Mouse (Mus musculus) embryonic facial prominence, embryonic 15.5 days (tissue): ENCODE data around the gene Grtp1. TPM values are rescaled to one million over a fixed set of nuclear protein-coding genes. Genes with fewer than 3 reads are reported as not detected.

Experiments used
- ATAC-seq: fragments of 200-750 bp; cut with Nextera tagmentation; 2 replicates; pipeline ENCODE4 v1.8.0; 2017; ENCODE audit warnings: low read depth, moderate TSS enrichment; ENCODE audit not compliant: insufficient number of reproducible peaks, low FRiP score, low TSS enrichment
- H3K27ac ChIP-seq: fragments of 300-500 bp; sonication (generic); replicated peaks from 2 replicates; pipeline ENCODE4 v1.5.1; 2015; ENCODE audit warnings: mild to moderate bottlenecking, inconsistent platforms
- H3K27me3 ChIP-seq: fragments of 300-500 bp; sonication (generic); 2 replicates; pipeline ENCODE4 v1.6.1; 2015; ENCODE audit warnings: inconsistent platforms
- H3K36me3 ChIP-seq: fragments of 300-500 bp; sonication (generic); 2 replicates; pipeline ENCODE4 v1.6.1; 2015; ENCODE audit warnings: mild to moderate bottlenecking, inconsistent platforms
- H3K4me1 ChIP-seq: fragments of 300-500 bp; sonication (generic); 2 replicates; pipeline ENCODE4 v1.6.1; 2015; ENCODE audit warnings: inconsistent platforms
- H3K4me2 ChIP-seq: fragments of 300-500 bp; sonication (generic); replicated peaks from 2 replicates; pipeline ENCODE4 v1.6.1; 2015; ENCODE audit warnings: mild to moderate bottlenecking, inconsistent platforms
- H3K4me3 ChIP-seq: fragments of 300-500 bp; sonication (generic); replicated peaks from 2 replicates; pipeline ENCODE4 v1.5.1; 2015; ENCODE audit warnings: mild to moderate bottlenecking, inconsistent platforms
- H3K9ac ChIP-seq: fragments of 300-500 bp; sonication (generic); 2 replicates; pipeline ENCODE4 v1.6.1; 2015; ENCODE audit warnings: inconsistent platforms
- H3K9me3 ChIP-seq: fragments of 300-500 bp; sonication (generic); replicated peaks from 2 replicates; pipeline ENCODE4 v1.6.1; 2016; ENCODE audit warnings: inconsistent platforms
- WGBS: fragments of 180-500 bp; shearing (Covaris S2); methylation state at CpG from one replicate; pipeline ENCODE4 v1.1.7; 2015; 5-methylcytosine and 5-hydroxymethylcytosine counted together
- polyA plus RNA-seq: library from polyadenylated mRNA; unstranded; fragments of >200 nt; fragmentation: Nextera tagmentation; extraction: Ambion mirVana; gene quantifications from 2 replicates; pipeline ENCODE4 v1.2.1, GENCODE M21; 2015

The Grtp1 gene
- polyA plus RNA-seq, 1 experiment from 2014 or later: 16.1 TPM

DNA sequence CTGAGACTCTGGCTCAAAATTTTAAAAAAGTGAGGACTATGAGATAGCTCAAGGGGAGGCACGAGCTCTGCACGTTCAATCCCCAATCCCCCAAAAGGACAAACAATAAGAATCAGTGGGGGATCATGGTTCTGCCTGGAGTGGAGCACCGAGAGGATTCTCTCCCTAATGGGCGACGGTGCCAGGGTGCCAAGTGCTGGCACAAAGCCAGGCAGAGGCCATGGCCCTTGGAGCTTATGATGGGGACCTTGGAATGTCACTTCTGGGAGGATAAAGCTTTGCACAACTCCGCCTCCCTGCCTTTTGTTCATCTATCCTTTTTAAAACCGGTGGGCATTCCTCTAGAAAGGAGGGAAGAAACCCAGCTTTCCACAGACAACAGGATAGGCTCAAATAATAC is 12.8 kb downstream of the Grtp1 start:
- H3K9ac ChIP-seq: no peak overlapping the region
- H3K4me1 ChIP-seq: no peaks in the 10 kb centered on the region
- ATAC-seq: no peak
- WGBS: 79% methylated on average over 7 of the region's 7 CpGs
- no peaks in the 10 kb centered on the region for H3K27me3 ChIP-seq
- H3K9me3 ChIP-seq: no peaks in the 10 kb centered on the region
- H3K27ac ChIP-seq: no peak overlapping the region
- no peak overlapping the region for H3K4me2 ChIP-seq
- peaks cover 8% of the 10 kb centered on the region; the same call in 1 of the 2 replicates for H3K36me3 ChIP-seq
- H3K4me3 ChIP-seq: no peak overlapping the region

DNA sequence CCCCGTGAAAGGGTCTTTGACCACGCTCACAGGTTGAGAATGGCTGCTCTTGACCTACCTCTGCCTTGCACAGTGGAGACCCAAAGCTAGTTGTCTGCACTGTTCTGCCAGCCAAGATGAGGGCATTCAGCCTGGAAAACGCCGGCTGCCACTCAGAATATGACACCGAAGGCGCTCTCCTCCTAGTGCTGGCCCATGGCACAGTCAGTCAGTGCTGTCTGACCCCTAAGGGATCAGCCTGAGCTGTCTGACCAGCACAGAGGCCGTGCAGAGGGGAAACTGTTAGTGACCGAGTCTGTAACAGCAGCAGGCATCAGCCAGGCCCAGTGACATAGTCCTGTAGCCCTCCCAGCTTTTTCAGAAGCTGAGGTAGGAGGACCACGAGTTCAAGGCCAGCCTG is 13.2 kb downstream of the Grtp1 start:
- ATAC-seq: no peak
- no peak overlapping the region for H3K4me3 ChIP-seq
- no peaks in the 10 kb centered on the region for H3K9me3 ChIP-seq
- no peak overlapping the region for H3K9ac ChIP-seq
- 73% methylated on average over 9 of the region's 9 CpGs for WGBS
- H3K36me3 ChIP-seq: peaks cover 8% of the 10 kb centered on the region; the same call in 1 of the 2 replicates
- no peak overlapping the region for H3K27ac ChIP-seq
- no peaks in the 10 kb centered on the region for H3K4me1 ChIP-seq
- H3K27me3 ChIP-seq: no peaks in the 10 kb centered on the region
- H3K4me2 ChIP-seq: no peak overlapping the region

DNA sequence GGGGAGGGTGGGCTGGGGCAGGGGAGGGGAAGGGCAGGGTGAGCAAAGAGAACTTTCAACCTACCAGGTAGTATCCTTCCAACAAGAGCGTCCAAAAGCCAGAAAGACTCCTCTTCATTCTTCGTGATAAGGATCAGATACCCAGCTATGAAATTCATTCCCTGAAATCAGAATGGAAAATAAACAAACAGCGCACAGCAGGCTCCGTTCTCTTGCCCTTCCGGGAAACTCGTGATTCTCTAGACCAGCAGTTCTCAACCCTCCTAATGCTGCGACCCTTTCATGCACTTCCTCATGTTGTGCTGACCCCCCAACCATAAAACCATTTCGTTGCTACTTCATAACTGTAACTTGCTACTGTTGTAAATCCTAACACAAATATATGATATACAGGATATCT is 13.6 kb downstream of the Grtp1 start:
- Histone ChIP-seq H3K4me1 (no peaks in the 10 kb centered on the region), H3K9ac (no peak overlapping the region), H3K4me3 (no peak overlapping the region), H3K27me3 (no peaks in the 10 kb centered on the region), H3K36me3 (peaks cover 8% of the 10 kb centered on the region; the same call in 1 of the 2 replicates), H3K9me3 (no peaks in the 10 kb centered on the region), H3K4me2 (no peak overlapping the region), H3K27ac (no peak overlapping the region)
- 82% methylated on average over 8 of the region's 8 CpGs for WGBS
- ATAC-seq: no peak

DNA sequence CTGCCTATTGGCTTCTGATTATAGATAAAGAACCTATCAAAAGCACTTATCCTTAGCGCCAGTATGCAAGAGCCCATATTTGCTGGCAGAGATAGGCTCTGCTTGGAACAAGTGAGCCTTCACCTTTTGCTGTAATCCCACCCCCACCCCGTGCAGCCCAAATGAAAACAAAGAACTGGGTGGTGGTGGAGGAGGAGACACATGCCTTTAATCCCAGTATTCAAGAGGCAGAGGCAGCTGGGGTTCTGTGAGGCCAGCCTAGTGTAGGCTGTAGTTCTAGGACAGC is 18.8 kb downstream of the Grtp1 start:
- no peak overlapping the region for H3K9ac ChIP-seq
- 51% methylated on average over 2 of the region's 2 CpGs for WGBS
- no peak overlapping the region for H3K27ac ChIP-seq

DNA sequence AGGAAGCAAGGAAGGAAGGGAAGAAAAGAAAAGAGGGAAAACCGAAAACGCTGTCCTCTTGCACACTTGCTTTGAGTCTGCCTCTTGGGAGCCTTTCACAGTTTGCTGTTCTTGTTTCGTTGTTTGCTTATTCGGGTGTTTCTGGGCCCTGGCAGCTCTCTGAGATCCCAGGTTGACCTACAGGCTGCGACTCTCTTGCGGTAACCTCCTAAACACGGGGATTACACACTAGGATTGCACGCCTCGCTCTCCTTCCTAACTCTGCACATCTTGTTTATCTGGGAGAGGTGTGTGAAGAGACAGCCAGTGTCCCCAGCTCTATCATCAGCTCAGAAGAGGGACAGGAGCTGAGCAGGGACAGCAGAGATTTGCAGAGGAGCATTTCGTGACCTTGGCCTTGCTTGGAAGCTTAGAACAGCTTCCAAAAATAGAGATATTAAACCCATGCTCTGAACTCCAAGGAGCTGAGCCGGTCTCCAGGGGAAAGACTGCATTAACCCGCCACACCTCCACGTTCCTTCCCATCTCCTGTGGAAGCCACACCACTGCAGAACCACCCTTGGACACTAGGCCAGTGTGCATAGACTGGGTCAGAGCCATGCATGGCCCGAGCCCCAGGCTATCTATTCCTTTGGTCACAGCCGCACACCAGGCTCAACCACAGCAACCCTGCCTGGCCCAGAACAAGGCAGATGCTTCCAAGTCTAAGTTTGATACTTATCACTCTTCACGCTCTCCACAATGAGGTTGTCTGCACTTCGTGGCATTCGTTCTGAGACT is 19.3 kb downstream of the Grtp1 start:
- Histone ChIP-seq H3K4me1 (no peaks in the 10 kb centered on the region), H3K36me3 (peaks cover 25% of the 10 kb centered on the region), H3K27ac (no peak overlapping the region), H3K9me3 (no peaks in the 10 kb centered on the region), H3K4me2 (no peak overlapping the region), H3K27me3 (no peaks in the 10 kb centered on the region), H3K9ac (no peak overlapping the region), H3K4me3 (no peak overlapping the region)
- no peak for ATAC-seq
- WGBS: 80% methylated on average over 18 of the region's 18 CpGs

More for the DNA sequence above, 18.8 kb downstream of the Grtp1 start:
- Histone ChIP-seq H3K4me2 (no peak overlapping the region), H3K4me3 (no peak overlapping the region), H3K9me3 (no peaks in the 10 kb centered on the region), H3K36me3 (peaks cover 20% of the 10 kb centered on the region), H3K27me3 (no peaks in the 10 kb centered on the region), H3K4me1 (no peaks in the 10 kb centered on the region)
- ATAC-seq: no peak

DNA sequence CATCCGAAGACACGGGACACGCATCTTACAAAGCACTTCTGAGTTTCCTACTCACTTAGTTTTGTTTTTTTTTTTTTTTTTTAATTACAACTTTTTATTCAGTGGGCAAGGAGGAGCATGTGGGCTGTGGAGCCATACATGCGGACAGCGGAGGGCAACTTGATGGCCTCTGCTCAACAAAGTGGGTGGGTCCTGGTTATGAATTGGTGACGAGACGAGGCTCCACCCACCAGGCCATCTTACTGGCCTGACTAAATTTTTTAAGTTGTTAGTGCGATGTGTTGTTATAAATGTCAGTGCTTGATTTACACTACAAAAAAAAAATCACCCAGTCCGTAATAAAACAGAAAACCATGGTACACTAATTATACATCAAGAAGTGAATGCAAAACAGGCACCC is 20.0 kb downstream of the Grtp1 start:
- Histone ChIP-seq H3K9me3 (no peaks in the 10 kb centered on the region), H3K4me1 (no peaks in the 10 kb centered on the region), H3K4me3 (no peak overlapping the region), H3K36me3 (peaks cover 32% of the 10 kb centered on the region), H3K27ac (no peak overlapping the region), H3K9ac (no peak overlapping the region), H3K27me3 (no peaks in the 10 kb centered on the region), H3K4me2 (no peak overlapping the region)
- no peak for ATAC-seq
- WGBS: 79% methylated on average over 9 of the region's 9 CpGs

DNA sequence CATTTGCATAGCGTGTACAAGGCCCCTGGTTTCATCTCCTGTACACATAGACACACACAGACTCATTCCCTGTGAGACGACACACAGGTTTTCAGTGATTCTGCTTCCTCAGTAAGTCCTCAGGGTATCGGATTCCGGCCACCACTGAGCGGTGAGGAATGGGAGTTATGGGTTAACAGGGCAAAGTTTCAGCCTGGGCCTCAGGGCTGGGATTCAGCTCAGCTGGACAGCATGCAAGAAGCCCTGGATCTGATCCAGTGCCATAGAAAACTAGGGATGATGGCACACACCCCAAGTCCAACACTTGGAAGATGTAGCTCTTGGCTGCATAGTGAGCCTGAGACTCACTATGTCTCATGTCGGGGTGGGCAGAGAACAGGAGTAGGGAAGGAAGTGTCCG is 20.5 kb downstream of the Grtp1 start:
- no peaks in the 10 kb centered on the region for H3K27me3 ChIP-seq
- no peaks in the 10 kb centered on the region for H3K4me1 ChIP-seq
- H3K4me3 ChIP-seq: no peak overlapping the region
- H3K9ac ChIP-seq: no peak overlapping the region; the same call in 1 of the 2 replicates
- peaks cover 37% of the 10 kb centered on the region for H3K36me3 ChIP-seq
- H3K27ac ChIP-seq: no peak overlapping the region
- no peaks in the 10 kb centered on the region for H3K9me3 ChIP-seq
- 61% methylated on average over 7 of the region's 7 CpGs for WGBS
- no peak overlapping the region for H3K4me2 ChIP-seq
- no peak for ATAC-seq

DNA sequence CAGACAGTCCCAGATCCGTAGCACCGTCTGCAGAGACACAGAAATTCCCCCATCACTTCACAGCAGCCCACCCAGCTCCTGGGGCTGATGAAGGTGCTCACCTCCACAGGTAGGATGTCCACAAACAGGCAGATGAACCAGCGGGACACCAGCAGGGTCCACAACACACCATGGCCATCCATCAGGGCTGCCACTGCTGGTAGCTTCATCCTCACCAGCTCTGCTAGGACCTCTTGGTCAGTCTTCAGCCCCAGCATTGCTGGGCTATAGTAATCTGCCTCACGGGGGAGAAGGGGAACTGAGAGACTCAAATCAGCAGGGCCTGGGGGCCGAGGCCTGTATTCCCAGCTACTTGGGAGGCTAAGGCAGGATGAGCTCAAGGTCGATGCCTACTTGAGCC is 20.9 kb downstream of the Grtp1 start:
- Histone ChIP-seq H3K9ac (no peak overlapping the region), H3K36me3 (peaks cover 40% of the 10 kb centered on the region)
- 66% methylated on average over 6 of the region's 6 CpGs for WGBS

DNA sequence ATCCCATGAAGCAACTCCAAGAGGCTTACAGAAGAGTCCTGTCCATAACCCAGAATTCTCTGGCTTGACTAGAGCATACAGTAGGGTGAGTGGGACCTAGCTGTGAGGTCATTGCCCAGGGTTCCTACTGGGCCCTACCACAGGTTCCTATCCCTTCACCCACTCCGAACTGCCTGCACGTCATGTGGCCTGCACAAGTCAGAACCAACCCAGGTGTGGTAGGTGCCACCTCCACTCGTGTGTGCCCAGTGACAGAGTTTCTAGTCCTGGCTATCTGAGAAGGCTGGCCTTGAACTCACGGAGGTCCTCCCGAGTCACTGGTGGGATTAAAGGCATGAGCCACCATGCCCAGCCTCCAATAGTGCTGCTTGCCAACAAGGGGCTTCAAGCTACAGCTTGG is 22.3 kb downstream of the Grtp1 start:
- H3K36me3 ChIP-seq: peaks cover 53% of the 10 kb centered on the region
- no peak overlapping the region for H3K4me3 ChIP-seq

More for the DNA sequence above, 20.9 kb downstream of the Grtp1 start:
- no peak overlapping the region for H3K4me2 ChIP-seq
- no peak overlapping the region for H3K27ac ChIP-seq
- no peak overlapping the region for H3K4me3 ChIP-seq
- no peaks in the 10 kb centered on the region for H3K9me3 ChIP-seq
- no peaks in the 10 kb centered on the region for H3K27me3 ChIP-seq
- H3K4me1 ChIP-seq: no peaks in the 10 kb centered on the region
- no peak for ATAC-seq

DNA sequence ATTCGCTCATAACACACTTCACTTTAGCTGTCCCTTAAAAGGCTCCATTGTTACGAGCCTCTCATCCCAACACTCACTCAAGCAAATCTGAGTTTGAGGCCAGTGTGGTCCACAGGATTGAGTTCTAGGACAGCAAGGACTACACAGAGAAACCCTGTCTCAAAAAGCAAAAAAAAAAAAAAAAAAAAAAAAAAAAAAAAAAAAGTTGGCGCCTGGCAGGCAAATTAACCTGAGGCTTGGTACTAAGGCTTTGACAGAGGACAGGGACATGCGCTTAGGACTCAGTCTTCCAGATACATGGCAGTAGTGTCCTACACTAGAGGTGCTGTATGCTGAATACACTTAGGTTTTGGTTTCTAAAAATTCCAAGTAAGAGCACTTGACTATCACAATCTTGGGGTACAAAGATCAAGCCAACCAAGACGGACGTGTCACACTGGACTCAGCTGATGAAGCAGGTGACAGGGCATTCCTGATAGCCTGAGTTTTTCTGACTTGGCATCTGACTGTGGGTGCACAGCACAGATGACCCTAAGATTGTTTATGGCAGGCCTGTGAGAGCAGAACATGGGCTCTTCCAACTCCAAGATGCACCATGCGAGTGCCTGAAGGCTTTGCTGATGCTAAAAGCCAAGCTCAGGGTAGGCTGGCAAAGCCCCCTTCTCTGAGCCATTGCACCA is 23.1 kb downstream of the Grtp1 start:
- Histone ChIP-seq H3K4me1 (no peaks in the 10 kb centered on the region), H3K36me3 (peaks cover 61% of the 10 kb centered on the region), H3K9me3 (no peaks in the 10 kb centered on the region), H3K27me3 (no peaks in the 10 kb centered on the region), H3K4me2 (no peak overlapping the region), H3K4me3 (no peak overlapping the region), H3K27ac (no peak overlapping the region), H3K9ac (no peak overlapping the region)
- 88% methylated on average over 7 of the region's 7 CpGs for WGBS
- ATAC-seq: no peak

More for the DNA sequence above, 22.3 kb downstream of the Grtp1 start:
- H3K9me3 ChIP-seq: no peaks in the 10 kb centered on the region
- no peak for ATAC-seq
- no peaks in the 10 kb centered on the region for H3K4me1 ChIP-seq
- 89% methylated on average over 5 of the region's 5 CpGs for WGBS
- no peak overlapping the region for H3K4me2 ChIP-seq
- no peak overlapping the region for H3K9ac ChIP-seq
- H3K27me3 ChIP-seq: no peaks in the 10 kb centered on the region
- H3K27ac ChIP-seq: no peak overlapping the region

DNA sequence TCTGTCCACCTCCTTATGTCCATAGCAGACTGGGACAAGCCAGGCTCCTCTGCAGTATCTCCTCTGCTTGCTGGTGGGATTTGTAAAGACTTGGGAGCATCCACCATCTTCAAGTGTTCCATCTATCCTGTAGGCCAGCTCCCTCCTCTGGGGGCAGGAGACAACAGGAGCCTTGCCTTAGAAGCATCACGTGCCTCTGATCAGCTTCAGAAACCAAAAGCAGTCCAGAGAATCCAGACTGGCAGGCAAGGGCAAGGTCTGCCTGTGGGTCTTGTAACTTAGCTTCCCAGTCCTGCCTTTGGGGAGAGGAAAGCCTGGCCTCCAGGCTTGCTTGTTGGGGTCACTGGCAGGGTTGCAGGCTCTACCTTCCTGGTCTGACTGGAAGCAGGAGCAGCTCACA is 24.8 kb downstream of the Grtp1 start:
- H3K9me3 ChIP-seq: no peaks in the 10 kb centered on the region
- no peaks in the 10 kb centered on the region for H3K27me3 ChIP-seq
- no peak overlapping the region for H3K4me2 ChIP-seq
- no peak overlapping the region for H3K27ac ChIP-seq
- H3K4me1 ChIP-seq: no peaks in the 10 kb centered on the region
- H3K9ac ChIP-seq: no peak overlapping the region
- WGBS: 81% methylated on average over 1 of the region's 1 CpGs
- no peak overlapping the region for H3K4me3 ChIP-seq
- no peak for ATAC-seq
- H3K36me3 ChIP-seq: peaks cover 75% of the 10 kb centered on the region

DNA sequence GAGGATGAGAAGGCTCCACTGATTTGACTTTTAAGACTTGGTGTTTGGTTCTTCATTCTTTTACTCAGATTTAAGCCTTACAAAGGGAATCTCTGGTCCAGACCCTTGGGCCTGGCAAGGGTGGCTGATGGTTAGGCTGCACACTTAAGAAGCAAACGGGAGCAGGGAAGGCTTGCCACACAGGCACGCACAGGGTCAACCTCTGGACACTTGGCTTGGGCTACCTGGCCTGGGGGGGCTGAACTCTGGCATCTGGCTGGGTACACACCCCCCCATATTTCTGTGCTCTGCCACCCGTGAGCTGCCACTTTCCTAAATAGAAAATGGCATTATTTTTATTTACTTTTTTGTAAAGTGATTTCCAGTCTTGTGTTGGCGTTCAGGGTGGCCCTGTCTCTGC is 25.6 kb downstream of the Grtp1 start:
- Histone ChIP-seq H3K4me2 (no peak overlapping the region), H3K27ac (no peak overlapping the region), H3K9ac (no peak overlapping the region), H3K9me3 (no peaks in the 10 kb centered on the region), H3K36me3 (peaks cover 81% of the 10 kb centered on the region), H3K27me3 (no peaks in the 10 kb centered on the region), H3K4me3 (no peak overlapping the region), H3K4me1 (no peaks in the 10 kb centered on the region)
- no peak for ATAC-seq
- 91% methylated on average over 4 of the region's 4 CpGs for WGBS
